Mouse (Mus musculus) forebrain, embryonic 11.5 days (tissue): ENCODE measurements around the gene Ttc28. TPM values are rescaled to one million over a fixed set of nuclear protein-coding genes. Genes with fewer than 3 reads are reported as not detected.

Experiments used
- ATAC-seq: fragments of 200-750 bp; cut with Nextera tagmentation; replicated peaks from 2 replicates; pipeline ENCODE4 v1.8.0; 2017; ENCODE audit warnings: moderate TSS enrichment; ENCODE audit not compliant: low FRiP score
- DNase-seq: peaks from one replicate; pipeline ENCODE4 v3.0.0-alpha.2; 2017; ENCODE audit warnings: low spot score
- H3K27ac ChIP-seq: fragments of 300-500 bp; sonication (generic); 2 replicates; pipeline ENCODE4 v1.5.1; 2014; ENCODE audit warnings: low read depth, low read length
- H3K27me3 ChIP-seq: fragments of 300-500 bp; sonication (generic); 2 replicates; pipeline ENCODE4 v1.6.1; 2014; ENCODE audit warnings: mild to moderate bottlenecking, low read length, mixed read lengths; ENCODE audit not compliant: control insufficient read depth, insufficient read depth
- H3K36me3 ChIP-seq: fragments of 300-500 bp; sonication (generic); 2 replicates; pipeline ENCODE4 v1.6.1; 2014; ENCODE audit warnings: mild to moderate bottlenecking, low read length, moderate library complexity, mixed read lengths; ENCODE audit not compliant: control insufficient read depth, insufficient read depth
- H3K4me1 ChIP-seq: fragments of 300-500 bp; sonication (generic); replicated peaks from 2 replicates; pipeline ENCODE4 v1.6.1; 2014; ENCODE audit warnings: low read length, mixed read lengths; ENCODE audit not compliant: control insufficient read depth, insufficient read depth
- H3K4me2 ChIP-seq: fragments of 300-500 bp; sonication (generic); 2 replicates; pipeline ENCODE4 v1.6.1; 2014; ENCODE audit warnings: low read depth, mild to moderate bottlenecking, low read length, moderate library complexity, mixed read lengths; ENCODE audit not compliant: severe bottlenecking
- H3K4me3 ChIP-seq: fragments of 300-500 bp; sonication (generic); 2 replicates; pipeline ENCODE4 v1.5.1; 2014; ENCODE audit warnings: low read depth, low read length
- H3K9ac ChIP-seq: fragments of 300-500 bp; sonication (generic); 2 replicates; pipeline ENCODE4 v1.6.1; 2014; ENCODE audit warnings: low read length
- H3K9me3 ChIP-seq: fragments of 300-500 bp; sonication (generic); 2 replicates; pipeline ENCODE4 v1.6.1; 2016; ENCODE audit warnings: low read length, mixed read lengths; ENCODE audit not compliant: control insufficient read depth
- WGBS: fragments of 180-500 bp; shearing (Covaris S2); extraction: QIAGEN DNeasy Blood & Tissue Kit; methylation state at CpG from one replicate; pipeline ENCODE4 v1.1.7; 2014; 5-methylcytosine and 5-hydroxymethylcytosine counted together
- polyA plus RNA-seq: library from polyadenylated mRNA; unstranded; fragments of >200 nt; fragmentation: Nextera tagmentation; extraction: Ambion mirVana; gene quantifications from 2 replicates; pipeline ENCODE4 v1.2.1, GENCODE M21; 2014

Ttc28 gene
- polyA plus RNA-seq, 1 experiment from 2014 or later = 19.9 TPM

GRCm38 (mm10) chr5:111024621-111025020 is 145.0 kb downstream of the Ttc28 start:
- Histone ChIP-seq H3K4me1 (peaks cover 25% of the 10 kb centered on the region), H3K27me3 (no peaks in the 10 kb centered on the region), H3K36me3 (no peaks in the 10 kb centered on the region), H3K27ac (peak overlapping the region; percentile 59; the same call in 1 of the 2 replicates), H3K4me2 (no peak overlapping the region), H3K4me3 (no peak overlapping the region), H3K9me3 (no peaks in the 10 kb centered on the region), H3K9ac (no peak overlapping the region)
- DNase-seq = no peak
- ATAC-seq = no peak
- WGBS = 78% methylated on average over 13 of the region's 13 CpGs

GRCm38 (mm10) chr5:111025476-111025875 is 145.9 kb downstream of the Ttc28 start:
- Histone ChIP-seq H3K27ac (0 out of 2 replicates have a peak overlapping the region, but pooled peaks have one; percentile 44), H3K4me1 (peaks cover 25% of the 10 kb centered on the region), H3K9me3 (no peaks in the 10 kb centered on the region), H3K4me2 (no peak overlapping the region), H3K27me3 (no peaks in the 10 kb centered on the region), H3K9ac (no peak overlapping the region), H3K4me3 (no peak overlapping the region), H3K36me3 (no peaks in the 10 kb centered on the region)
- DNase-seq (no peak), ATAC-seq (no peak; the same call in 1 of the 2 replicates)
- 53% methylated on average over 14 of the region's 14 CpGs for WGBS

GRCm38 (mm10) chr5:111026209-111026608 is 146.6 kb downstream of the Ttc28 start:
- Histone ChIP-seq H3K36me3 (no peaks in the 10 kb centered on the region), H3K27ac (no peak overlapping the region), H3K9ac (no peak overlapping the region), H3K9me3 (no peaks in the 10 kb centered on the region), H3K4me1 (peaks cover 25% of the 10 kb centered on the region), H3K4me3 (no peak overlapping the region), H3K27me3 (no peaks in the 10 kb centered on the region), H3K4me2 (no peak overlapping the region)
- DNase-seq (no peak), ATAC-seq (no peak)
- WGBS = 65% methylated on average over 8 of the region's 8 CpGs

GRCm38 (mm10) chr5:111028340-111028739 is 148.7 kb downstream of the Ttc28 start:
- H3K4me3 ChIP-seq = no peak overlapping the region
- H3K9ac ChIP-seq = no peak overlapping the region
- no peaks in the 10 kb centered on the region for H3K36me3 ChIP-seq
- DNase-seq (no peak), ATAC-seq (no peak)
- WGBS = 81% methylated on average over 4 of the region's 4 CpGs
- H3K4me1 ChIP-seq = peaks cover 25% of the 10 kb centered on the region
- no peaks in the 10 kb centered on the region for H3K27me3 ChIP-seq
- H3K27ac ChIP-seq = no peak overlapping the region
- no peaks in the 10 kb centered on the region for H3K9me3 ChIP-seq
- H3K4me2 ChIP-seq = no peak overlapping the region

GRCm38 (mm10) chr5:111028952-111029351 is 149.3 kb downstream of the Ttc28 start:
- H3K36me3 ChIP-seq = no peaks in the 10 kb centered on the region
- H3K27ac ChIP-seq = no peak overlapping the region
- no peak overlapping the region for H3K4me3 ChIP-seq
- no peak for ATAC-seq
- 85% methylated on average over 9 of the region's 9 CpGs for WGBS
- DNase-seq = no peak
- no peak overlapping the region for H3K9ac ChIP-seq
- H3K27me3 ChIP-seq = no peaks in the 10 kb centered on the region
- H3K9me3 ChIP-seq = no peaks in the 10 kb centered on the region
- H3K4me1 ChIP-seq = peaks cover 25% of the 10 kb centered on the region
- no peak overlapping the region for H3K4me2 ChIP-seq

- Histone ChIP-seq H3K9ac (no peak overlapping the region), H3K4me1 (peaks cover 1% of the 10 kb centered on the region; the same call in 1 of the 2 replicates), H3K27ac (no peak overlapping the region), H3K36me3 (no peaks in the 10 kb centered on the region), H3K4me2 (no peak overlapping the region), H3K27me3 (no peaks in the 10 kb centered on the region), H3K4me3 (no peak overlapping the region), H3K9me3 (no peaks in the 10 kb centered on the region)
- no peak for DNase-seq
- WGBS = 83% methylated on average over 10 of the region's 10 CpGs
- no peak for ATAC-seq
Measured at GRCm38 (mm10) chr5:111032687-111033295, 153.2 kb downstream of the Ttc28 start.

GRCm38 (mm10) chr5:111033489-111033888 is 153.9 kb downstream of the Ttc28 start:
- no peak overlapping the region for H3K4me2 ChIP-seq
- no peaks in the 10 kb centered on the region for H3K4me1 ChIP-seq
- no peak overlapping the region for H3K9ac ChIP-seq
- H3K4me3 ChIP-seq = no peak overlapping the region
- DNase-seq (no peak), ATAC-seq (no peak)
- H3K9me3 ChIP-seq = no peaks in the 10 kb centered on the region
- H3K27me3 ChIP-seq = no peaks in the 10 kb centered on the region
- H3K27ac ChIP-seq = no peak overlapping the region
- H3K36me3 ChIP-seq = no peaks in the 10 kb centered on the region
- WGBS = 93% methylated on average over 4 of the region's 4 CpGs

- H3K9me3 ChIP-seq = no peaks in the 10 kb centered on the region
- no peaks in the 10 kb centered on the region for H3K36me3 ChIP-seq
- WGBS = 80% methylated on average over 7 of the region's 7 CpGs
- H3K27me3 ChIP-seq = no peaks in the 10 kb centered on the region
- no peak overlapping the region for H3K9ac ChIP-seq
- no peak overlapping the region for H3K4me2 ChIP-seq
- ATAC-seq = no peak
- DNase-seq = no peak
- no peak overlapping the region for H3K27ac ChIP-seq
- no peaks in the 10 kb centered on the region for H3K4me1 ChIP-seq
- H3K4me3 ChIP-seq = no peak overlapping the region
Measured at GRCm38 (mm10) chr5:111037123-111037748, 157.6 kb downstream of the Ttc28 start.

GRCm38 (mm10) chr5:111039771-111040170 is 160.2 kb downstream of the Ttc28 start:
- no peak for DNase-seq
- Histone ChIP-seq H3K27ac (no peak overlapping the region), H3K27me3 (no peaks in the 10 kb centered on the region), H3K4me1 (peaks cover 8% of the 10 kb centered on the region; the same call in 1 of the 2 replicates), H3K9ac (no peak overlapping the region), H3K9me3 (no peaks in the 10 kb centered on the region), H3K4me3 (no peak overlapping the region), H3K36me3 (no peaks in the 10 kb centered on the region), H3K4me2 (no peak overlapping the region)
- ATAC-seq = no peak
- 68% methylated on average over 6 of the region's 6 CpGs for WGBS
